Mouse (Mus musculus) embryonic facial prominence, embryonic 11.5 days (tissue): Measurements from ENCODE around the gene Mertk. TPM values are rescaled to one million over a fixed set of nuclear protein-coding genes. Genes with fewer than 3 reads are reported as not detected.

ENCODE experiments used
- ATAC-seq: fragments of 200-750 bp; cut with Nextera tagmentation; replicated peaks from 2 replicates; pipeline ENCODE4 v1.8.0; 2017; ENCODE audit warnings: low read depth; ENCODE audit not compliant: insufficient number of reproducible peaks, low FRiP score, low TSS enrichment
- DNase-seq: peaks from one replicate; pipeline ENCODE4 v3.0.0-alpha.2; 2015; ENCODE audit warnings: low spot score
- H3K27ac ChIP-seq: fragments of 300-500 bp; sonication (generic); replicated peaks from 2 replicates; pipeline ENCODE4 v1.5.1; 2014; ENCODE audit warnings: mild to moderate bottlenecking, low read depth, low read length, control low read depth
- H3K27me3 ChIP-seq: fragments of 300-500 bp; sonication (generic); 2 replicates; pipeline ENCODE4 v1.6.1; 2014; ENCODE audit warnings: mild to moderate bottlenecking, low read length, moderate library complexity, mixed read lengths; ENCODE audit not compliant: control insufficient read depth, insufficient read depth
- H3K36me3 ChIP-seq: fragments of 300-500 bp; sonication (generic); replicated peaks from 2 replicates; pipeline ENCODE4 v1.6.1; 2014; ENCODE audit warnings: low read depth, mild to moderate bottlenecking, low read length, moderate library complexity, mixed read lengths; ENCODE audit not compliant: control insufficient read depth, insufficient read depth
- H3K4me1 ChIP-seq: fragments of 300-500 bp; sonication (generic); 2 replicates; pipeline ENCODE4 v1.6.1; 2014; ENCODE audit warnings: low read length, mixed read lengths; ENCODE audit not compliant: control insufficient read depth, insufficient read depth
- H3K4me2 ChIP-seq: fragments of 300-500 bp; sonication (generic); 2 replicates; pipeline ENCODE4 v1.6.1; 2014; ENCODE audit warnings: low read depth, mild to moderate bottlenecking, control low read depth, low read length, moderate library complexity
- H3K4me3 ChIP-seq: fragments of 300-500 bp; sonication (generic); 2 replicates; pipeline ENCODE4 v1.5.1; 2014; ENCODE audit warnings: low read depth, low read length, control low read depth
- H3K9ac ChIP-seq: fragments of 300-500 bp; sonication (generic); replicated peaks from 2 replicates; pipeline ENCODE4 v1.6.1; 2014; ENCODE audit warnings: mild to moderate bottlenecking, control low read depth, low read length
- H3K9me3 ChIP-seq: fragments of 300-500 bp; sonication (generic); replicated peaks from 2 replicates; pipeline ENCODE4 v1.6.1; 2016; ENCODE audit warnings: mild to moderate bottlenecking, low read length, inconsistent platforms, mixed read lengths; ENCODE audit not compliant: control insufficient read depth
- WGBS: fragments of 180-500 bp; shearing (Covaris S2); extraction: QIAGEN DNeasy Blood & Tissue Kit; methylation state at CpG from one replicate; pipeline ENCODE4 v1.1.7; 2014; 5-methylcytosine and 5-hydroxymethylcytosine counted together
- polyA plus RNA-seq: library from polyadenylated mRNA; unstranded; fragments of >200 nt; fragmentation: Nextera tagmentation; extraction: Ambion mirVana; gene quantifications from 2 replicates; pipeline ENCODE4 v1.2.1, GENCODE M21; 2014

Gene Mertk
- polyA plus RNA-seq, 1 experiment from 2014 or later = 12.4 TPM

- no peaks in the 10 kb centered on the region for H3K4me1 ChIP-seq
- WGBS = 73% methylated on average over 6 of the region's 6 CpGs
- no peak overlapping the region for H3K4me2 ChIP-seq
- ATAC-seq (no peak), DNase-seq (no peak)
- peaks cover 7% of the 10 kb centered on the region; the same call in 1 of the 2 replicates for H3K36me3 ChIP-seq
- H3K27me3 ChIP-seq = no peaks in the 10 kb centered on the region
- H3K9me3 ChIP-seq = no peaks in the 10 kb centered on the region
- no peak overlapping the region for H3K4me3 ChIP-seq
- H3K27ac ChIP-seq = no peak overlapping the region
- no peak overlapping the region for H3K9ac ChIP-seq
These were observed 95.2 kb downstream of the Mertk start for GRCm38 (mm10) chr2:128793958-128794357.

GRCm38 (mm10) chr2:128796463-128796862 lies 97.7 kb downstream of the Mertk start:
- ATAC-seq = no peak
- WGBS = 65% methylated on average over 6 of the region's 6 CpGs
- H3K27me3 ChIP-seq = no peaks in the 10 kb centered on the region

GRCm38 (mm10) chr2:128803441-128803840 lies 104.7 kb downstream of the Mertk start:
- H3K9ac ChIP-seq = no peak overlapping the region
- no peaks in the 10 kb centered on the region for H3K27me3 ChIP-seq
- WGBS = 89% methylated on average over 4 of the region's 4 CpGs
- DNase-seq = no peak
- H3K4me3 ChIP-seq = no peak overlapping the region
- H3K36me3 ChIP-seq = peaks cover 4% of the 10 kb centered on the region
- ATAC-seq = no peak
- no peak overlapping the region for H3K27ac ChIP-seq
- no peaks in the 10 kb centered on the region for H3K4me1 ChIP-seq
- H3K9me3 ChIP-seq = no peaks in the 10 kb centered on the region
- H3K4me2 ChIP-seq = no peak overlapping the region

More at GRCm38 (mm10) chr2:128796463-128796862, 97.7 kb downstream of the Mertk start:
- Histone ChIP-seq H3K9ac (no peak overlapping the region), H3K9me3 (no peaks in the 10 kb centered on the region), H3K4me1 (no peaks in the 10 kb centered on the region), H3K4me3 (no peak overlapping the region), H3K27ac (no peak overlapping the region), H3K4me2 (no peak overlapping the region), H3K36me3 (peaks cover 11% of the 10 kb centered on the region)
- no peak for DNase-seq

- Histone ChIP-seq H3K4me1 (no peaks in the 10 kb centered on the region), H3K36me3 (peaks cover 4% of the 10 kb centered on the region), H3K27me3 (no peaks in the 10 kb centered on the region), H3K4me3 (no peak overlapping the region), H3K9me3 (no peaks in the 10 kb centered on the region), H3K27ac (no peak overlapping the region), H3K4me2 (no peak overlapping the region), H3K9ac (no peak overlapping the region)
- 66% methylated on average over 4 of the region's 4 CpGs for WGBS
- DNase-seq (no peak), ATAC-seq (no peak)
These were observed 106.6 kb downstream of the Mertk start for GRCm38 (mm10) chr2:128805341-128805740.

GRCm38 (mm10) chr2:128806561-128806960 lies 107.8 kb downstream of the Mertk start:
- no peak overlapping the region for H3K27ac ChIP-seq
- WGBS = 78% methylated on average over 8 of the region's 8 CpGs
- DNase-seq (no peak), ATAC-seq (no peak)
- H3K9me3 ChIP-seq = no peaks in the 10 kb centered on the region
- H3K36me3 ChIP-seq = no peaks in the 10 kb centered on the region; the same call in 1 of the 2 replicates
- no peak overlapping the region for H3K4me3 ChIP-seq
- H3K9ac ChIP-seq = no peak overlapping the region
- H3K27me3 ChIP-seq = no peaks in the 10 kb centered on the region
- no peak overlapping the region for H3K4me2 ChIP-seq
- no peaks in the 10 kb centered on the region for H3K4me1 ChIP-seq

GRCm38 (mm10) chr2:128812761-128813160 lies 114.0 kb downstream of the Mertk start:
- no peaks in the 10 kb centered on the region for H3K9me3 ChIP-seq
- H3K4me3 ChIP-seq = no peak overlapping the region
- H3K27me3 ChIP-seq = no peaks in the 10 kb centered on the region
- H3K4me2 ChIP-seq = no peak overlapping the region
- WGBS = 27% methylated on average over 2 of the region's 2 CpGs
- ATAC-seq (no peak), DNase-seq (no peak)
- no peaks in the 10 kb centered on the region for H3K36me3 ChIP-seq
- H3K9ac ChIP-seq = no peak overlapping the region
- H3K27ac ChIP-seq = no peak overlapping the region
- no peaks in the 10 kb centered on the region for H3K4me1 ChIP-seq

- WGBS = 85% methylated on average over 1 of the region's 1 CpGs
- Histone ChIP-seq H3K36me3 (no peaks in the 10 kb centered on the region), H3K9me3 (no peaks in the 10 kb centered on the region), H3K27me3 (no peaks in the 10 kb centered on the region), H3K4me2 (no peak overlapping the region), H3K4me1 (no peaks in the 10 kb centered on the region), H3K27ac (no peak overlapping the region), H3K4me3 (no peak overlapping the region), H3K9ac (no peak overlapping the region)
- DNase-seq = no peak
- ATAC-seq = no peak
These were observed 117.6 kb downstream of the Mertk start for GRCm38 (mm10) chr2:128816311-128816710.

GRCm38 (mm10) chr2:128816916-128817315 lies 118.2 kb downstream of the Mertk start:
- H3K27me3 ChIP-seq = no peaks in the 10 kb centered on the region
- ATAC-seq = no peak
- WGBS = 44% methylated on average over 6 of the region's 6 CpGs

More at GRCm38 (mm10) chr2:128816916-128817315, 118.2 kb downstream of the Mertk start:
- no peak for DNase-seq
- Histone ChIP-seq H3K27ac (no peak overlapping the region), H3K4me2 (no peak overlapping the region; the same call in 1 of the 2 replicates), H3K9ac (no peak overlapping the region), H3K9me3 (no peaks in the 10 kb centered on the region), H3K4me3 (no peak overlapping the region; the same call in 1 of the 2 replicates), H3K4me1 (no peaks in the 10 kb centered on the region), H3K36me3 (no peaks in the 10 kb centered on the region)
